Mouse (Mus musculus) regulatory T cell (primary cell): ENCODE results near the gene Mrm3.
"Not testable (repeated sequence)": the region's sequence is repeated elsewhere in the genome, so short reads cannot be mapped to it uniquely, and the experiment has no call there.

Source experiments
- in situ Hi-C: fragments of 300-600 bp; cut with MboI, MseI; formaldehyde crosslinking; loops from one replicate; pipeline ENCODE4 v1.15.1; 2025; ENCODE audit warnings: high pct_unique_total_duplicates

Mrm3 gene

DNA sequence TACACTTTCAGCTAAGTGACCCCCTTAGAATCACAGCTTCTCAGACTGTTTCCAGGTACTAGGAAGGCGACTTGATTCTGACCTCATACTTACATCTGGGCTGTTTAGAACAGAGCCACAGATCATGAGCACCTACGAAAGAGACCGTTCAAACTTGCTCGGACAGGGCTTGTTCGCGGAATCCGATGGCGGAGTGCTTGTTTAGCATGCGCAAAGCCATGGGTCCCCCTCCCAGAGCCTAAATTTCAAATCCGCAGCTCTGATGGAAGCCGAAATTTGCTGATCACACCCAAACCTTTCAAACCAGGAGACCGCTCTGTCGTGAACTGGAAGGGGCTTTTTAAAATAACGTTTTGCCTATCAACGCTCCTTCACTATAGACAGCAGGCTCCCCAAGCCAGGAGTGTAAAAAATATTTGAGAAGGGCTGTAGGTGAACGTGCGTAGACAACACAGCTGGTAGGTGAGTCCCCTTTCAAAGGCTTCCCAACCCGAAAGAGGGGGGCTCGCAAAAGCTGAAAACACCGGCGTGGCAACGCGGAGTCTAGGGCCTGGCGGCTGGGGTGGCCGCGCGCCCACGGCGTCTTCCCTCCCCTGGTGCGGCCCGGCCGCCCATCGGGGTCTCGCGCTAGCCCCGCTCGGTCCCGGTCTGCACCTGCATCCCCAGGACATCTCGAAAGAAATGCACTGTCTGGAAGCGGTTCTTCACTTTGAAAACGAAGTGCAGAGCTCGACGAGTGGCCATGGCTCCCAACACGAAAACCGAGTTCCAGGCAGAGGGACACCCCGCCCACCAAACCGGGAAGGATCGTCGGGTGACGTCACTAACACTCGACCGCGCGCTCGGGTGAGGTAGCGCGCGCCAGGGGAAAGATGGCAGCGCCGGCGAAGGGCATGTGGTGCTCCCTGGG, at the start of gene Mrm3, which contains the start of gene Glod4:
Mrm3 (plus strand) TSS at position 815 of the 910 bp plus-strand sequence.
Glod4 (minus strand) TSS at position 825 of the 910 bp plus-strand sequence.
- in situ Hi-C loops: no loop called here

DNA sequence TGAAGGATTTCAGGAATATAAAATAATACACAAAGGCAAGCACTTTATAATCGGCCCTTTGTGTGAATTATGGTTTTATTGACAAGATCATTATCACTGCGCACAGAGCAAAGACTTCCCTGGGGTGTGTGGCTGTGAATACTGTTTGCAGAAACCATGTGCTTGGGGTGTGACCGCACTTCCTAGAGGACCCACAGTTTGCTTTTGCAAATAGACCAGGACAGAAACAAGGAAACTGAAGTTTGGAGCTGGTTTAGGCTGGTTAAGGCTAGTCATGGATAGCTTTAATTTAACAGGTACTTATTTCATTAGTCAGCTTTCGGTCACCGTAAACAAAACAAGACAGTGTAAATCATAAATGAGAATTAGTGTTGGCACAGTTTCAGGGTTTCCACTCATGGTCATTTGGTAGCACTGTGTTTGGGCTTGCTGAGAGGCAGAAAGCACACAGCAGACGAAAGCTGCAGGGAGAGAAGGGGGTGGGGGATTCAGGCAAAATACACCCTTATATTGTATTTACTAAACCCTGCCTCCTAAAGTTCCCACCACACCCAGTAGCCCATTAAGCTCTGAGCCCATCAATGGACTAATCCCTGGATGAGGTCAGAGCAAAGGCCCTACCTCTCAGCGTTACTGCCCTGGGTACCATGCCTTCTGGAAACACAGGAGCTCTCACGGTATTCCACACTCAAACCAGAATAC, 47.1 kb upstream of the Mrm3 start:
- in situ Hi-C loops: no loop called here

DNA sequence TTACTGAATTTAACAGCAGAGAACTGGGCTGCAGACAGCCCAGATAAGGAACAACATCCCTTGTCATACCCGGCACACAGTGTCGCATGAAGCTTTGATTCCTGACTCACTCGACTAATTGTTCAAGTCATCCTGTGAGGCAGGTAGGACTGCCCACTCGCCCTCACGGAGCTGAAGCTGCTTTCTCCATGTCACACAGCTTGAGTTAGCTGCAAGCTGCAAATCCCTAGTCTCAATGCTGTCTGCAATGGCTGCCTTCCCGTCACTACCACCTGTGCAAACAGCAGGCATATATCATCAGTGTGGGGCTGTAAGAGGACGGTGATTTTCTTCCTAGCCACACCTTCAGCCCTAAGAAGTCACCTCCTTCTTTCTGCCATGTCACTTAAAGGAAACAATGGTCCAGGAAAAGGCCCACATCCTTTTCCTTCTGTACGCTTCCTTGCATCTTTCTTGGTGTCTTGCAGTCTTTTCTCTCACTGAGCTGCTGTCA, 46.5 kb upstream of the Mrm3 start:
- in situ Hi-C loops: no loop called here

DNA sequence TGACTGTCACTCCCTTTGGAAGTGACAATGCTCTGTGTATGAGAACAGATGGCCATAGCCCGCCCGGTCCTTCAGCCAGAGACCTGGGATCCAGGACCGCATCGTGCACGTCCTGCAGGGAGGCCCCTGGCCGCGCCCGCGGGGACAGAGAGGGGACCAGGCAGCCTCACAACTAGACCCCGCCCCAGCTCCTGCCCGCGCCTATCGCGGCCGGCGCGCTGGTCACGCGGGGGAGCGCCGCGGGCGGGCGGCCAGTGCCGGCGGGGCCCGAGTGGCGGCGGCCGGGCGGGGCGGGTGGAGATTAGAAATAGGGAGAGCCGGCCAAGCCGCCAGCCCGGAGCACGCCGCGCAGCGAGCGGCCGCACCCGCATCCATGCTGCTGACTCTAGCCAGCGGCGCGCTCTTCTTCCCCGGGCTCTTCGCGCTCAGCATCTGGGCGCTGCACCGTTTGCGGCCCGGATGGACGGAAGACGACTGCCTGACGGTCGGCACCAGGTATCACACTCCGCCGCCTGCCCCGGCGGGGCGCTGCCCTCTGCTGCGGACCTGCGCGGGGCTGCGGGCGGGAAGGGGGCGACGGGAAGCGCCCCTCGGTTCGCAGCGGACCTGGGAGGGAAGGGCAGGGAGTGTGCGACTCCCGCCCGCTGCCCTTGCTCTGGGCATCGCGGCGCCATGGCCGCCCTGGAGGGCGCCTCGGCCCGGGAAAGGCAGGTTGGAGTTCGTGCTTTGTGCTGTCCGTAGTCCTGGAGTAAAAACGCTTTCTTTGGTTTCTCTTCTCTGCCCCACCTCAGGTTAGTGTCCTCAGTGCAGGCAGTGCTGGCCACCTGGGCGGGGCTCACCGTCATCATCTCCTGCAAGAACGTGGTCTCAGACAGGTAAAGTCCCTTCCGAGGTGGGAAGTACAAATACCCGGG, 41.5 kb upstream of the Mrm3 start:
- in situ Hi-C loops: no loop called here

DNA sequence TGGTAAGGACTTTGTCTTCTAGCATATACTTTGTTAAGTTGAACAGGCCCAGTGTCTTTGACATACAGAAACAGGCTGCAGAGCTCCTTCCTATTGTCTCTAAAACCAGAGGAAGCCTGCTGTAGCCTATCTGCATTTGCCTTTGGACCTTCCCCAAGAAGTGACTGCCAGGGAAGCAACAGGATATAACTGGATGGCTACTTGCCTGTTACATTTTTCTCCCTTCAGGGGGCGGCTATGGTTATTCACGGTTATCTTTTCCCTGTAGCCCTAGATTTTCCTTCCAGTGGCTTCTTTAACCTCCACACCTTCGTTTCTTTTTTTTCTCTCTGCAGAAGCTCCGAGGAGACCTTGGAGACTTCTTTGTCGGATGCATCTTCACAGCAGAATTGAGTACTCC, 36.7 kb upstream of the Mrm3 start:
- in situ Hi-C loops: no loop called here

DNA sequence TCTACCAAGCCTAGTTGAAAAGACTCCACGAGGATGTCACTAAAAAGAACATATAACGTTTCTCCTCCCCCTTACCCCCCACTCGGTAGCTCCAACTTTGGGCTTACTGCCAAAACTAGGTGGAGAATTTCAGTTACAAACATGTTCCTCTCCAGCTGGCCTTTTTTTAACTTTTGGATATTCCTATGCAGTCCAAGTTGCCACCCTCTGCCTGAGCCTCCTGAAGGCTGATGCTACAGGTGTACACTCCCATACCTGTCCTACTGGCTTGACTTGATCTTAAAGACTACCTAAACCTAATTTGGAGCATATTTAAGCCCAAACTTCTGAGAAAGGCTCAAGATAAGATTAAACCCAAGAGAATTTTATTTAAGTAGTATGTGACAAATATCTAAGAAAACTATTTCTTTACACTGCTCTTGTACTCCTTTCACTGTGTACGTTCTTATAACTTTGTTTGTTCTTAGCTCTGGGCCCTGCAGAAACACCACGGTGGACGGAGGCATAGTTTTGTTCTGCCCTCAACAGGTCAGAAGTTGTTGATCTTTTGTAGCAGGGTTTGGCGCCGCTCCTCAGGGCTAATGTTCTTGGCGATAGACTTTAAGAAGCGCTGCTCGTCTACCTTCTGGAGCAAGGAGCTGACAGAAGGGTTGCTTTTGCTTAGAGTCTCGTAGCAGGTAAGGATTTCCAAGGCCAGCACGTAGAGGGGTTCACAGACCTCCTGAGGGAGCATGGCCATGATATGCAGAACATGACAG, 33.1 kb upstream of the Mrm3 start:
- in situ Hi-C loops: no loop called here

DNA sequence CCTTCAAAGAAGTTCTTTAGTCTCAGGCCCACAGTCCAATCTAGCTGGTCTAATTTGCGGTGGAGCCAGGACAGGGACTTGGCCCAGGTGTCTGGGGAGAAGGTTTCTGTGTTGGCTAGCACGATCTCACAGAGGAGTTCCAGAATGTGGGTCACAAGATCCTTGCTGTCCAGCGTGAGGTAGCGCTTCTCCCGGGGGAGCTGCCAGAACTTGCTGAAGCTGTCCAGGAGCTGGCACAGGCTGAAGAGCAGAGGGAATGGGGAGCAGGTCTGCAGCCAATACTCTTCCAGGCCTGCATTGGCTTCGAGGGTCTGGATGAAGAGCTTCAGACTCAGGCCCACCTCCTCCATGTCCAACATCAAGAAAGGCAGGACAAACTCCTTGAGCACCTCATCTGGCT, 31.9 kb upstream of the Mrm3 start:
- in situ Hi-C loops: not testable (repeated sequence)

DNA sequence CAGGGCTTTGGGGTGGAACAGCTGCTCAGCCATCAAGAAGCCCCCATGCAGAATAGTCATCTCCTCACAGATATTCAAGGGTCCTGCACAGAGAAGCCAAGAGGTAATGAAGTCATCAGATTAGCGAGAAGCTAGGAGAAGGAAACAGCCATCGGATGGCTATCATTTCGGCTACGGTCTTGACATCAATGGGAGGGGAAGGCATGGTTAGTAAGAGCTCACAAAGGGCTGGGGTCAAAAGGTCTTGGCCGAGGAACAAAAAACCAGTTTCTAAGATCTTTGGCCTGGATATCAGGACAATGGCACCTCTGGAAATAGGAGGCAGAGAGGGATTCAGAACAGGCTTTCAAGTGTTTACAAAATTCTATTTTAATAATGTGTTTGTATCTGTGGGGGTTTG, 29.7 kb upstream of the Mrm3 start:
- in situ Hi-C loops: no loop called here

DNA sequence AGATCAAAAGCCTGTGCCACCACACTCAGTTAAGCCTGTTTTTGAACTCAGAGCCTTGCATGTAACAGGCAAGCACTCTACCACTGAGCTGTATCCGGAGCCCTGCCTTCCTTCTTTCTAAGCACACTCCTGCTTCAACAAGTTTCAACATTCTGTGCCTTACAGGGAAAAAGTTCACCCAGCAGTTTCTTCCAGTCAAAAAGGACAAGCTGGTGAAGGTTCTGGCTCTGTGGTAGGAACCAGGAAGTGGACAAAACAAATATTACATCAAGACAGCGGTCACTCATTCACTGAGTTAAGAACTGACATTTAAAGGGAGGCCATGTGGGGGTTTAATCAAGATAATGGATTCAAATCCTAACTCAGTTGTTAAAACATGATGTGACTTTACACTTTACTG, 28.5 kb upstream of the Mrm3 start:
- in situ Hi-C loops: no loop called here

DNA sequence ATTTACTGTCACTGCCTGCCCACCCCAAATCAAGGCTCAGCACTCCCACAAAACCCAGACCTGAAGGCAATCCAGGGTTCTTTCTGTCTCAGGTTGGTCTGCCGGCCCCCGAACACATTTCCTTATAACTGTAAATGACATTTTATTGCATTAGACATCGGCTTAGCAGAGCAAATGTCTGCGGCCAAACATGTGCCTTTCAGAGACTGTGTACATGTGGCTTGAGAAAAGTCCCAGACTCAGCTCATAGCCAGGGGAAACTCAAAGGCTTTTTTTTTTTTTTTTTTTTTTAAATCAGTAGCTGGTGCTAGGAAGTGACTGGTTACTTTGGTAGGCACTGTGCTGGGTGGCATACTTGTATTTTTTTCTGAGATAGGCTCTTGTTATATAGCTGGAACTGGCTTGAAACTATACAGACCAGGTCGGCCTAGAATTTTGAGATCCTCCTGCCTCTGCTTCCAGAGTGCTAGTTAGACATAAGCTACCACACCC, 27.4 kb upstream of the Mrm3 start:
- in situ Hi-C loops: no loop called here

DNA sequence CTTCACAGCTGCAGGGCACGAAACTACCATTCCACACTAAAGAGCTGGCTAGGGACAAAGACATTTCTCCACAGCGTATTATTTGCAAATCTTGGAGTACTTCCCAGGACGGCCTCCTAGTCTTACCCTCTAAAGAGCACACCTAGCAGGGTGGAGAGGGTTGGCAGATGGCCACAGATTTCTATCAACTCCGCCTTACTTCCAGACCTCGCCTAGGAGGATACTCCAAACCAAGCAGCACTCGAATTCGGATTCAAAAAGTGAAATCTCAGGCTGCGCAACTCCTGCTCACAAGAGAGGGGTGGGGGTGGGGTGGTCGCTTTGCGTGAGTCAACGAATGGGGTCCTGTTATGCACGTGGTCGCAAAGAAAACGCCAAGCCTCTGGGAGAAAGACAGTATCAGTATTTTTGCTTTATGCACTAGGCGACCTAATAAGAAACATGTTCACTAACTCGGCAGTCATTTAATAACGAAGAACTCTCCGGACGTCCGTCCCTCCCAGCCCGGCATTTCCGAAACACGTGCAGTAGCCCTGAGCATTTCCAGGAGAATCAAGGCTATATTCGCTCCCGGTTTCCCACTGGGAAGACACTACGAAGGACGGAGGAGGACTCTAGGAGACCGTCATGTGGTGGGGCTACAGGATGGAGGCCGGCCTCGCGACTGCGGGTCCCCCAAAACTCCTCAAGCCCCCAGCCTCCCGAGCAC, 26.7 kb upstream of the Mrm3 start:
- in situ Hi-C loops: no loop called here

DNA sequence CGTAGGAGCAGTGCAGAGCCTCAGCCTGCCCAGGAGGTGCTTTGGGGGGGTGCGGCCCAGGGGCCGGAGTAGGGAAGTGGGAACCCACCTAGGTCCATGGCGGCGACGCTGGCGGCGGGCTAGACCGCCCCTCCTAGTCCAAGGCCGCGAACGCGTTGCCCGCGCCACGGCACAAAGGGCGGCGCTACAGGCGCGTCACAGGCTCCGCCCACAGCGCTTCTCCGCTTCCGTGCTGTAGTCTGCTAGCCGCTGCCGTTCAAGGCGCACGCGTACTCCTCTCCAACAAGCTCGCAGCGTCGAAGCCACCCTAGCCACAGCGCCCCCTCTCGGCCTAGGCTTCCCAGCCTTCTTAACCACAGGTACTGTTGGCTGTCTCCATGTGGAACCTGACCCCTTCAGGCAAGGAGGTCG, 26.1 kb upstream of the Mrm3 start, which contains the start of the genes Dbil5 and Gemin4:
Dbil5 (plus strand) TSS at position 219 of the 411 bp plus-strand sequence.
Gemin4 (minus strand) TSS at position 275 of the 411 bp plus-strand sequence.
- in situ Hi-C loops: no loop called here

DNA sequence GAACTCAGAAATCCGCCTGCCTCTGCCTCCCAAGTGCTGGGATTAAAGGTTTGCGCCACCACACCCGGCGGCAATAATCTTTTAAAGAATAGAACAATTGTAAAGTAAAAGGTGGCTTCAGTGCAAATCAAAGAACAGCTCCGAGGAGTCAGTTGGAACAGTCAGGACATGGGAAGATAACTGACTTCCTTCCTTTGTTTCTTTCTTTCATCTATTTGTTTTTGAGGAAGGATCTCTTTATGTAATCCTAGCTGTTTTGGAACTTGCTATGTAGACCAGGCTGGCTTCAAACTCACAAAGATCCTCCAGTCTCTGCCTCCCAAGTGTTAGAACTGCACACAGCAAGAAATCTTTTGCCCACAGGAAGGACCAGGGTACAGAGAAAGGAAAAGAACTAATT, 18.9 kb upstream of the Mrm3 start:
- in situ Hi-C loops: loop anchor here (10.0 kb wide), 1 partner anchor 860 kb away; no protein-coding TSS in a partner anchor

DNA sequence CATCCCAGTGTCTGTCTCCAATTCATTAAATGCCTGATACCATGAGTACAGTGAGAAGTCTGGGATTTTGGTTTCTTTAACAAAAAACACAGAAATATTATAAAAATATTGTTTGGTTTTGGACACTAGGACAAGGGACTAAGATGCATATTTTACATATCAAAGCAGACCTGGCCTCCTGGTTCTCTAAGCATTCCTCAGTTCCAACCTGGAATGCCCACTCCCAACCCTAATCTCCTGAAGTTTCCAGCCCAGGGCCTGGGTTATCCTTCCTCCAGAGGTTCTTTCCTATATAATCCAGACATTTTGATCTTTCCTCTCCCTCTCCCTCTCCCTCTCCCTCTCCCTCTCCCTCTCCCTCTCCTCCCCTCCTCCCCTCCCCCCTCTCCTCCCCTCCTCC, 18.5 kb upstream of the Mrm3 start:
- in situ Hi-C loops: loop anchor here (10.0 kb wide), 1 partner anchor 860 kb away; no protein-coding TSS in a partner anchor

DNA sequence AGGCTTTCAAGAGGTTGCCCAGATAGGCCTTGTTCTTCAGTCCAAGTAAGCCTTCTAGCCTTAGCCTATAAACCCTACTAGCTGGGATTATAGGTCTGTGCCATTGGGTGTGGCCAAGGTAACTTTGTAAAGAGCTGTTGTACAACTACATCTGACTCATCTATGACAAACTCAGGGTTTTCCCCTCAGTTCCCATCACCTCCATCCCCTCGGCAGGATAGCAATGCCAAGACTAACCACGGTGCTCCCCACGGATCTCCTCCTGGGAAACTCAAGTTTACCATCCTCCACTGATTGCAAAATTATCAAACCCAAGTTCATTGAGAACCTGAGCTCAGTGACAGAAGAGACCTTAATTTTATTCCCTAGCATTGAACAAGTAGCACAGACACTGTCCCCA, 7.4 kb upstream of the Mrm3 start:
- in situ Hi-C loops: no loop called here

DNA sequence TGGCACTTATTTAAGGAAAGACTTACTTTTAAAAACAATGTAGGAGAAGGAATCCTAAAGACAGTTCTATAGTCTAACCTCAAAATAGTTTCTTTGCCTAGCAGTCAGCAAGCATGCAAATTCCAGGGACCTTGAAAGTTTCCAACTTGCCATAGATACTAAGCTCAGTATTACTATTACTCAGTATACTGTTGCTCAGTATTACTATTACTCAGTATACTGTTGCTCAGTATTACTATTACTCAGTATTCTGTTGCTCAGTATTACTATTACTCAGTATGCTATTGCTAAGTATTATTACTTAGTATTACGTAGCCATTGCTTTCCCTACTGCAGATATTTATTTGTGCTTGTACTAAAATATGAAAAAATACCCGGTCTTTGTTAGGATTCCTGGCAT, 3.8 kb upstream of the Mrm3 start:
- in situ Hi-C loops: no loop called here

DNA sequence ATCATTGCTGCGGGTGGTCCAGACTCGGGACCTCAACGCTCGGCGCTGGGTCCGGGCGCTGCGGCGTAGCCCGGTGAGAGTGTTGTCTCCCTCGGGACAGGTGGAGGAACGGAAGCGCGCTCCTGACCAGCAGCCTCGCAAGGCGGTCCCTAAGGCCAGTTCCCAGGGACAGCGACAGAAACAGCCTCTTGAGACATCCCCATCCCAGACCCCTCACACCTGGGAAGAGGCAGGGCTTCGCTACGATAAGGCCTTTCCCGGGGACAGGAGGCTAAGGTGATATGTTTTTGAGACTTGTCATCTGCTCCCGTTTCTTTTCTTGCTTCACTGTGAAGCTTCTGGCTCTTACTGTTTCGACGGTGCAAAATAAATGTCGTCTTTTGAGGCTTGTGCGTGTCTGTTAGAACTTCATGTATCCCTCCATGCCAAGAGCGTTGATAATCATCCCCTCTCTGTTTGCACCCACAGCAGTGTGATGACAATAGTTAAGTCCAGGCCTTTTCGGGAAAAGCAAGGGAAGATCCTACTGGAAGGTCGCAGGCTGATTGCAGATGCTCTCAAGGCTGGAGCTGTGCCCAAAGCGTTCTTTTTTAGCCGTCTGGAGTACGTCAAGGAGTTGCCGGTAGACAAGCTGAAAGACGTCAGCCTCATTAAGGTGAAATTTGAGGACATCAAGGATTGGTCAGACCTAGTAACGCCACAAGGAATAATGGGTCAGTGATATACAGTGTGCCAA, 464 bp downstream of the Mrm3 start:
- in situ Hi-C loops: no loop called here

DNA sequence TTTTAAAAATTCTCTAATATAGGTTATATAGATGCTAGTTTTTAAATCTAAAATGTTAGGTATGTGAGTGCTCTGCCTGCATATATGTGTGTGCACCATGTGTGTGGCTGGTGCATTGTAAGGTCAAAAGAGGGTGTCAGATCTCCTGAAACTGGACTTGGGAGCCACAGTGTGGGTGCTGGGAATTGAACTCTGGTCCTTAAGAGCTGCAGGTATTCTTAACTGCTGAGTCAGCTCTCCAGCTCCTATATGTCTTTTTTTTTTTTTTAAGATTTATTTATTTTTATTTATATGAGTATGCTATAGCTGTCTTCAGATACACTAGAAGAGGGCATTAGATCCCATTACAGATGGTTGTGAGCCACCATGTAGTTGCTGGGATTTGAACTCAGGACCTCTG, 2.9 kb downstream of the Mrm3 start:
- in situ Hi-C loops: no loop called here

DNA sequence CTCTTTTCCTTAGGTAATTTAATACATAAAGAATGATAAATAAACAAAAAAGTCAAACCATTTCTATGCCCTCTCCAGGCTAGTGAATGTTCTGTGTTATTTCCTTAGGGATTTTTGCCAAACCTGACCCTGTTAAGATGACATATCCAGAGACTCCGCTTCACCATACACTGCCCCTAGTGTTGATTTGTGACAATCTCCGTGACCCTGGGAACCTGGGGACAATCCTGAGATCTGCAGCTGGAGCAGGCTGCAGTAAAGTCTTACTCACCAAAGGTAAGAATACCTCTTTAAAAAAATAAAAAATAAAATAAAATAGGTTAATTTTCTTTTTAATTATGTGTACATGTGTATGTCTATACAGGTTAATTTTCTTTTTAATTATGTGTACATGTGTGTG, 3.7 kb downstream of the Mrm3 start:
- in situ Hi-C loops: no loop called here
